Mouse (Mus musculus) lung, postnatal 0 days (tissue): ENCODE measurements around the gene Cd72.

Experiments
- CTCF ChIP-seq: IDR thresholded peaks from 2 replicates; pipeline ENCODE4 v1.5.1; 2016; ENCODE audit warnings: antibody characterized with exemption, mild to moderate bottlenecking
- EP300 ChIP-seq: IDR thresholded peaks from 2 replicates; pipeline ENCODE4 v1.6.1; 2016; ENCODE audit warnings: antibody characterized with exemption, mild to moderate bottlenecking, control low read depth

- TF ChIP-seq CTCF (no peak), EP300 (no peak)
Measured at GRCm38 (mm10) chr4:43497405-43497804, 43.0 kb upstream of the Cd72 start.
